Mouse (Mus musculus) C2C12 (cell line): ENCODE data around the gene Ryr3. TPM values are rescaled to one million over a fixed set of nuclear protein-coding genes. Genes with fewer than 3 reads are reported as not detected.
A peak's percentile ranks its signal among the peaks of the same experiment; 100 is the strongest.

Experiments
- H3K27me3 ChIP-seq: one replicate; pipeline ENCODE4 v1.6.1; 2011; ENCODE audit not compliant: control insufficient read depth, insufficient read depth, insufficient read length
- H3K36me3 ChIP-seq: one replicate; pipeline ENCODE4 v1.6.1; 2011; ENCODE audit not compliant: control insufficient read depth, insufficient read depth
- H3K4me3 ChIP-seq: one replicate; pipeline ENCODE4 v1.5.1; 2011; ENCODE audit warnings: mild to moderate bottlenecking, control low read depth; ENCODE audit not compliant: poor library complexity, insufficient read depth, severe bottlenecking
- H3K79me2 ChIP-seq: one replicate; pipeline ENCODE4 v1.6.1; 2011; ENCODE audit not compliant: control insufficient read depth, insufficient read depth
- H3K79me3 ChIP-seq: one replicate; pipeline ENCODE4 v1.6.1; 2011; ENCODE audit warnings: low read depth, control low read depth
- H3ac ChIP-seq: one replicate; pipeline ENCODE3; 2011; ENCODE audit warnings: low read depth; ENCODE audit not compliant: control insufficient read depth, insufficient read length
- CEBPB ChIP-seq: IDR thresholded peaks from one replicate; pipeline ENCODE4 v1.6.1; 2011; ENCODE audit warnings: low read depth, mild to moderate bottlenecking, control low read depth, moderate library complexity
- CTCF ChIP-seq: IDR thresholded peaks from one replicate; pipeline ENCODE4 v1.5.1; 2011; ENCODE audit not compliant: control insufficient read depth, insufficient read depth, insufficient read length
- FOSL1 ChIP-seq: IDR thresholded peaks from one replicate; pipeline ENCODE4 v1.8.0; 2011; ENCODE audit warnings: mild to moderate bottlenecking, low read length; ENCODE audit not compliant: poor library complexity, insufficient read depth, severe bottlenecking
- MAX ChIP-seq: IDR thresholded peaks from one replicate; pipeline ENCODE4 v1.6.1; 2011; ENCODE audit warnings: mild to moderate bottlenecking, control low read depth
- MYOD1 ChIP-seq: IDR thresholded peaks from one replicate; pipeline ENCODE4 v1.6.1; 2011; ENCODE audit warnings: low read depth; ENCODE audit not compliant: control insufficient read depth, insufficient read length
- MYOG ChIP-seq: IDR thresholded peaks from one replicate; pipeline ENCODE4 v1.6.1; 2011; ENCODE audit not compliant: control insufficient read depth, insufficient read length; ENCODE audit errors: extremely low read depth
- USF1 ChIP-seq: IDR thresholded peaks from one replicate; pipeline ENCODE4 v1.6.1; 2011; ENCODE audit warnings: low read depth, mild to moderate bottlenecking, control low read depth, moderate library complexity
- polyA plus RNA-seq: library from polyadenylated mRNA; unstranded; fragments of >200 nt; fragmentation: generic; extraction: Trizol; gene quantifications from one replicate; pipeline ENCODE4 v1.2.1, GENCODE M21; 2012; ENCODE audit warnings: missing spikeins

The Ryr3 gene
- polyA plus RNA-seq, 1 experiment: 1.6 TPM

GRCm38 (mm10) chr2:113058914-113059313 lies 158.0 kb downstream of the Ryr3 start:
- H3K36me3 ChIP-seq: no peaks in the 10 kb centered on the region
- no peaks in the 10 kb centered on the region for H3K79me3 ChIP-seq
- H3K27me3 ChIP-seq: no peaks in the 10 kb centered on the region
- H3K79me2 ChIP-seq: no peaks in the 10 kb centered on the region
- no peak overlapping the region for H3K4me3 ChIP-seq
- TF ChIP-seq FOSL1 (no peak), USF1 (peak; percentile 78), CEBPB (no peak)
- H3ac ChIP-seq: no peak overlapping the region

DNA sequence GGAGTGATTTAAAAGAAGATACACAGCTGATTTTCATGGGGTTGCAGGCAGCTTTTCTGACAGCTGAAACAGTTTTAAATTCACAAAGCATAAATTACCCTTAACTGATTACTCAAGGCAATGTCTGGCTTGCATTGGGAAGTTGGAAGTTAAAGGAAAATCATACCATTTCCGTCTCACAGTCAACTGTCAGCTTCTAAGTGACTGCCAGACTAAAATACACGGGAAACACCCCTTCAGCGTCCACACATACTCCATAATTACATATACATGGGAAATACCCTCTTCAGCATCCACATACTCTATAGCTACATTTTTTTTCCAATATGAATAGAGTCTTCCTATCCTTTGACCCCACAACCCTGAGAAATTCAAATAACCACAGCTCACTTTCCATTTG lies 158.8 kb downstream of the Ryr3 start:
- Histone ChIP-seq H3ac (no peak overlapping the region), H3K27me3 (no peaks in the 10 kb centered on the region), H3K79me2 (no peaks in the 10 kb centered on the region), H3K36me3 (no peaks in the 10 kb centered on the region), H3K79me3 (no peaks in the 10 kb centered on the region), H3K4me3 (no peak overlapping the region)
- TF ChIP-seq FOSL1: no peak
- no peak for TF ChIP-seq MYOG
- no peak for TF ChIP-seq USF1
- TF ChIP-seq MAX: no peak
- no peak for TF ChIP-seq CTCF
- TF ChIP-seq CEBPB: no peak
- TF ChIP-seq MYOD1: no peak

GRCm38 (mm10) chr2:113055591-113055990 lies 161.3 kb downstream of the Ryr3 start:
- H3ac ChIP-seq: no peak overlapping the region
- H3K36me3 ChIP-seq: no peaks in the 10 kb centered on the region
- no peaks in the 10 kb centered on the region for H3K79me3 ChIP-seq
- H3K79me2 ChIP-seq: no peaks in the 10 kb centered on the region
- no peaks in the 10 kb centered on the region for H3K27me3 ChIP-seq
- H3K4me3 ChIP-seq: no peak overlapping the region
- TF ChIP-seq MYOG (no peak), USF1 (peak; percentile 58), FOSL1 (no peak), CEBPB (peak; percentile 89)

- Histone ChIP-seq H3K4me3 (no peak overlapping the region), H3K27me3 (no peaks in the 10 kb centered on the region)
Observed at GRCm38 (mm10) chr2:113049831-113050230, 167.1 kb downstream of the Ryr3 start.

GRCm38 (mm10) chr2:113036550-113036949 lies 180.3 kb downstream of the Ryr3 start:
- no peak overlapping the region for H3ac ChIP-seq
- H3K79me3 ChIP-seq: no peaks in the 10 kb centered on the region
- H3K27me3 ChIP-seq: no peaks in the 10 kb centered on the region
- no peak overlapping the region for H3K4me3 ChIP-seq
- TF ChIP-seq USF1 (no peak), CEBPB (no peak), MYOD1 (no peak), MAX (no peak), MYOG (no peak), FOSL1 (no peak), CTCF (no peak)
- H3K36me3 ChIP-seq: no peaks in the 10 kb centered on the region
- H3K79me2 ChIP-seq: no peaks in the 10 kb centered on the region

More at GRCm38 (mm10) chr2:113049831-113050230, 167.1 kb downstream of the Ryr3 start:
- H3ac ChIP-seq: no peak overlapping the region
- no peaks in the 10 kb centered on the region for H3K36me3 ChIP-seq
- TF ChIP-seq CTCF: no peak
- TF ChIP-seq USF1: no peak
- no peak for TF ChIP-seq MYOD1
- TF ChIP-seq FOSL1: no peak
- TF ChIP-seq MAX: no peak
- no peak for TF ChIP-seq CEBPB
- TF ChIP-seq MYOG: no peak
- no peaks in the 10 kb centered on the region for H3K79me2 ChIP-seq
- no peaks in the 10 kb centered on the region for H3K79me3 ChIP-seq

DNA sequence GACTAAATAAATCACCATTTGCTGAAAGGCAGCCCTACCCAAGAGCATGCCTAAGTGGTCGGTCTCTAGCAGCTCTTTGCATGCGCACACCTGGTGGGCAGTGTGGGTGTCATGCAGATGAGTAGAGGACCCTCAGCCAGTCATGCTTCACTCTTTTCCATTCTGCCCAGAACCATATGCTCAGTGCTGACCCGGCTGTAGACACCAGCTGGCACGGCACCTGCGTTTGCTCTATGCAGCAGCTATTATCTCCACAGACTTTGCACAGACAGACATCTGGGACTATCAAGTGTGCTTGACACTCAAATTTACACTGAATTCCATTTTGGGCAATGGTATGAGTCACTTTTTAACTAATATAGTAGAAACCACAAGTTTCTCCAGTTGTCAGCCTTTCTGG lies 186.2 kb downstream of the Ryr3 start:
- TF ChIP-seq CTCF (no peak), MYOD1 (peak; percentile 56), CEBPB (no peak), USF1 (no peak)
- Histone ChIP-seq H3K27me3 (no peaks in the 10 kb centered on the region), H3K4me3 (no peak overlapping the region), H3ac (no peak overlapping the region), H3K79me3 (no peaks in the 10 kb centered on the region), H3K79me2 (no peaks in the 10 kb centered on the region), H3K36me3 (no peaks in the 10 kb centered on the region)
